Mouse (Mus musculus): ENCODE data around the gene Clec4f. TPM values are rescaled to one million over a fixed set of nuclear protein-coding genes. Genes with fewer than 3 reads are reported as not detected.

Gene Clec4f
- polyA plus RNA-seq (2012; rRNA removed; ENCODE audit: low replicate concordance): not detected in 2 replicates

GRCm38 (mm10) chr6:83656087-83656486, at the start of gene Clec4f:
Clec4f (minus strand) TSS chr6:83656187.

GRCm38 (mm10) chr6:83677757-83678156, 21.8 kb upstream of the Clec4f start, which contains the start of gene Cd207:
Cd207 (minus strand) TSS chr6:83677857.

Other genes starting within 250 kb of the Clec4f start
- gene Tet3, start 197.1 kb downstream of the Clec4f start, polyA plus RNA-seq (2012; rRNA removed; ENCODE audit: low replicate concordance): 9.0 and 11.1 TPM in 2 replicates
- 18.1 and 24.2 TPM in 2 replicates for gene Dguok, start 149.2 kb downstream of the Clec4f start, polyA plus RNA-seq (2012; rRNA removed; ENCODE audit: low replicate concordance)
- 241 and 539 TPM in 2 replicates for gene Actg2, start 119.9 kb downstream of the Clec4f start, polyA plus RNA-seq (2012; rRNA removed; ENCODE audit: low replicate concordance)
- gene Stambp, start 83.5 kb downstream of the Clec4f start, polyA plus RNA-seq (2012; rRNA removed; ENCODE audit: low replicate concordance): 4.4 and 6.7 TPM in 2 replicates
- gene Cd207, start 21.7 kb upstream of the Clec4f start, polyA plus RNA-seq (2012; rRNA removed; ENCODE audit: low replicate concordance): not detected in 2 replicates
- gene Vax2, start 55.1 kb upstream of the Clec4f start, polyA plus RNA-seq (2012; rRNA removed; ENCODE audit: low replicate concordance): not detected in 2 replicates
- not detected in 2 replicates for gene Atp6v1b1, start 86.8 kb upstream of the Clec4f start, polyA plus RNA-seq (2012; rRNA removed; ENCODE audit: low replicate concordance)
- gene Ankrd53, start 106.5 kb upstream of the Clec4f start, polyA plus RNA-seq (2012; rRNA removed; ENCODE audit: low replicate concordance): not detected in 2 replicates
- 78.3 and 99.0 TPM in 2 replicates for gene Tex261, start 119.6 kb upstream of the Clec4f start, polyA plus RNA-seq (2012; rRNA removed; ENCODE audit: low replicate concordance)
- 15.6 and 26.1 TPM in 2 replicates for gene Nagk, start 138.8 kb upstream of the Clec4f start, polyA plus RNA-seq (2012; rRNA removed; ENCODE audit: low replicate concordance)
- 0.90 and 13.1 TPM in 2 replicates for gene Paip2b, start 175.6 kb upstream of the Clec4f start, polyA plus RNA-seq (2012; rRNA removed; ENCODE audit: low replicate concordance)
- gene Zfp638, start 210.9 kb upstream of the Clec4f start, polyA plus RNA-seq (2012; rRNA removed; ENCODE audit: low replicate concordance): 2.0 and 2.4 TPM in 2 replicates